Mouse (Mus musculus) kidney, postnatal 10 days (tissue): Measurements from ENCODE around the gene Ppm1l.

ENCODE experiments used
- DNase-seq: peaks from one replicate; pipeline ENCODE4 v3.0.0; 2021; ENCODE audit warnings: mixed read lengths

Ppm1l gene

GRCm38 (mm10) chr3:69316391-69317195 is at the start of gene Ppm1l:
TSS of gene Ppm1l (plus strand) at chr3:69316861.
- DNase-seq: peak; percentile 95

DNA sequence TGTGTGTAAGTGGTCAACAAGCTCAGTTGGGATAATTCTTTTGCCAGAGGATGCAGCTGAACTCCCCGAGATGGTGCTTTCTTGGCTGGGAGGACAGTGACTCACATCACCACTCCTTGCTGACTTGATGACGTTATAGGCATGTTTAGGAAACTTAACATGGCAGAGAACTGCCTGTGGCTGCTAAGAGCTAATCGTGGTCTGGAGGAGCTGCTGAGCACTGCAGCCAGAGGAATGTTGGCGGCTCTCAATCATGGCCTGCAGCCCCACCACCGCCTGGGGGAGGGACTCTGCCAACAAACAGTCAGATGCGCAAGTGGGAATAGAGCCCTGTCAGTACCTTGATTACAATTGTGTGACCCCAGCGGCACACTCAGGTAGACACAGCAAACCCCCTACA is 44.8 kb upstream of the Ppm1l start:
- no peak for DNase-seq

DNA sequence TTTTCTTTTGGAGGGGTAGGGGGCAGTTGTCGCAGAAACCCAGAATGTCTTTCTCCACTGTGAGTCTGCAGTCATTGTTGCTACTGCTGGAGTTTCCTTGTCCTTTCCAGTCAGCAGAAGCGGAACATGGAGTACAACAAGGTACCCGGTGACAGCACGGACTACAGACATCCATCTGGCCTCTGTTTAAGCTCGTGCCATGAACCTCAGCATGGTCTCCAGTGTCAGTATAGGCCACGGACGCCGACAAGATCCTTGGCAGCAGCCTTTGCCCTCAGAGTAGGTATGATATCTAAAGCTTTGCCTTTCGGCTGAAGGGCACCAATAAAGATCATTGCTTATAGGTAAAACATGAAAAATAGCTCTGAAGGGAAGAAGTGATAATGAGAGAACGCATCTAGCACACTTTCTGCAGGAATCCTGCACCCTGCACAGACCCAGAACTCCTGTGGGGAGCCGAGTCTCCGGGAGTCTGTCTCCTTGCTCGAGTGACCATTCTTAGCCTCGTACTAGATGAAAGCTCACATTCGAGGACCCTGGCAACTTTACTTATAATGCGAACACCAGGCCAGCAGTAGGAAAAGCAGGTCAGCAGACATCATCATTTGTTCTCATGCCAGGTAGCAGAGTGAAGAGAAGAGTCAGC is 42.5 kb upstream of the Ppm1l start:
- DNase-seq: no peak

- DNase-seq: no peak
These were observed 41.9 kb upstream of the Ppm1l start for GRCm38 (mm10) chr3:69274664-69275312.

- DNase-seq: no peak
These were observed 38.0 kb upstream of the Ppm1l start for GRCm38 (mm10) chr3:69278648-69279047.

DNA sequence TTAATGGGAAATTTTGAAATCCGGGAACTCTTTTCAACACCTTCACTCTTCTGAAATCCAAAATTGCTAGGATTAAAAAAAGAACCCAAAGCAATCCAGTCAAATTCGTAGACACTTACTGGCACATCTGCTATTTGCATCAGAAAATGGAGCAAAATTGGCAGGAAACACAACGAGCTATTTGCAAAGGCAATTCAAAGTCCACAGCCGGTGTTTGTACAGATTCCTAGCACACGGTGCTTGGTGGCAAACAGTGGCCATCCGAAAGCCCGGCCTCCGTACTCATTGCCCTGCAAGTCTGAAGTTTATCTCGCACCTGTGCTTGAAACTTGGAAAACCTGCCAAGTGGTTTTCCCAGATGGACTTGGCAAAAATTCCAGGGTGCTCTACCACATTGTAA is 34.3 kb upstream of the Ppm1l start:
- no peak for DNase-seq

DNA sequence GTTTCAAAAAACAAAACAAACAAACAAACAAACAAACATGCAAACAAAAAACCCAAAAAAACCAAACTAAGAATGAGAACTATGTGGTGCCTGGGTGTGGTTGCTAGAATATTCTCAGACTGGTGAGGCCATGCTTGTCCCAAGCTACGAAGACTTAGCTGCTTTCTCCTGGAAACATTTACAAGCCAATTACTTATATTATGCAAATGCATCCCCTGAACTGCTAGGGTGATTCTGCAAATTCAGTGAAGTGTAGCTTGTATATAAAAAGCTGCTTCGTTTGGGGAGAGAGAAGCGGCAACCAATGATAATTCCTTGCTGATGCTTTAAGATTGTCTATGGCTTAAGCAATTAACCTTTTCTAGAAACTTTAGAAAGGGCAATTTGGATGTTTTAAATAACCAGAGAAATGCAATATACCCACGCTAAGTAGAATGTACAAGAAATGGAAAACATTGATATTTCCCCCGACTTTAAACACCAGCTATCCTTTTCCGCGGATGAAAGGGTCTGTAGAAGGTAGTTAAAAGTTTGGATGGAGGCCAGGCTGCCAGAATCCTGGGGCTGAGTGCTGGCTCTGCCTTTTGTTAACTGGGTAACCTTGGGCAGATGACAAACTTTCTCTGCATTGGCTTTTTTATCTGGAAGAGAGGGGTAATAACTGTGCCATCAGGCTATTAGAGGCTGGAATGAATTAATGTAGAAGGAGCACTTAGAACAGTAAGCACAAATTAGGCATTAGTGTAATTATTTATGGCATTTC is 33.4 kb upstream of the Ppm1l start:
- DNase-seq: no peak

- DNase-seq: no peak
These were observed 26.8 kb upstream of the Ppm1l start for GRCm38 (mm10) chr3:69289833-69290232.

DNA sequence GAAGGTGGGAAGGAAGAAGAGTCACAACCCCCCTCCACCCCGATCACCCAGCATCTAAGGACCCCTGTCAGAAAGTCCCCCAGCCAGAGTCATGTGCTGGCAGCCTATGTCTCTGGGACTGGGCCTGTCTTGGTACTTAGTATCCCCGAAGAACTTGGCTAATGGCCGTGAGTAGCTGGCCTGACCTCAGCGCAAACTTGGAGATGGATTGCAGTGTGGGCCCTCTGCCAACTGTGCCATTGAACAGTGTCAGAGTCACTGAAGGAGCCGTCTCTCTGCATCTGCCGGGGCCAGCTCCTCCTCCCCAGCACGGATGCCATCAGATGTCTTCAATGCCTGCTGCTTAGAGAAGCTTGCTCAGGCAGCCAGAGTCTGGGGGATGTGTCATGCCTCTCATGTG is 26.4 kb upstream of the Ppm1l start:
- DNase-seq: peak; percentile 69

GRCm38 (mm10) chr3:69290844-69291243 is 25.8 kb upstream of the Ppm1l start:
- no peak for DNase-seq

- no peak for DNase-seq
These were observed 24.0 kb upstream of the Ppm1l start for GRCm38 (mm10) chr3:69292628-69293027.

GRCm38 (mm10) chr3:69296270-69296669 is 20.4 kb upstream of the Ppm1l start:
- no peak for DNase-seq

GRCm38 (mm10) chr3:69300121-69300520 is 16.5 kb upstream of the Ppm1l start:
- DNase-seq: no peak

- no peak for DNase-seq
These were observed 761 bp upstream of the Ppm1l start for GRCm38 (mm10) chr3:69315810-69316390.

- DNase-seq: peak; percentile 16
These were observed 827 bp downstream of the Ppm1l start for GRCm38 (mm10) chr3:69317251-69318125.

DNA sequence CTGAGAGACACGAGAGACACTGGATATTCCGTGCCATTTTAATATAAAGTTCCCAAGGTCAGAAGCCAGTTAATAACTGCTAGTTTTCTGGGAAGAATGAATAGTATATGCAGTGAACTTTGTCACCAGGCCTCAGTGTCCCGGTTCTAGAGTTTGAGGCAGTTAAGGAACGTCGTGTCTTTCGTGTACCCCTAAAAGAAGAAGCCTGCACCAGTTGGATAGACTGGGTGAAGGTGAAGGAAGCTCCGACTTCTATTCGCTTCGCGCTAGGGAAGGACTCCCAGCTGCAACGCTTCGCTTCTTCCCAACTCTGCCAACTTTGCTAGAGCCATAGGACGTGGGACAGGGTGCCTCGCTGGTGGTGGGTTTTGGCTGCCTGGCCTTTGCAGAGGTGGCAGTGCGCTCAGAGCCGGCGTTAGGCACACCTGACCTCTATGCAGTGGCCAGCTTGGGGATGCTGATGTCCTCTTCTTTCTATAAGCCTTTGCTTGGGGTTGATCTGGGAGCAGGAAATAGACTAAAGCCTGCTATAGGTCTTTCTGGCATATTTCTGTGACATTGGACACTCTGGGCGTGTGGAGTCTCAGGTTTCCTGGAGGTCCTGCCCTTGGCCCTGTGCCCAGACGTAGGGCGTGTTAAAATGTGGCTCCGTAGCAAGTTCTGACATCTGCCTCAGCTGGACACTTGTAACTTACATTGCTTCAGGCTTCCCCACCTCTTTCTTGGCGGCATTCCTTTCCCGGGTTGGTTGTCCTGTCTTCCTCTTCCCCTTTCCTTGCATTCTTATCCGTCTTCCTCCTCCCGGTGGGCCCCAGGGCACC is 1.7 kb downstream of the Ppm1l start:
- peak; percentile 74 for DNase-seq

DNA sequence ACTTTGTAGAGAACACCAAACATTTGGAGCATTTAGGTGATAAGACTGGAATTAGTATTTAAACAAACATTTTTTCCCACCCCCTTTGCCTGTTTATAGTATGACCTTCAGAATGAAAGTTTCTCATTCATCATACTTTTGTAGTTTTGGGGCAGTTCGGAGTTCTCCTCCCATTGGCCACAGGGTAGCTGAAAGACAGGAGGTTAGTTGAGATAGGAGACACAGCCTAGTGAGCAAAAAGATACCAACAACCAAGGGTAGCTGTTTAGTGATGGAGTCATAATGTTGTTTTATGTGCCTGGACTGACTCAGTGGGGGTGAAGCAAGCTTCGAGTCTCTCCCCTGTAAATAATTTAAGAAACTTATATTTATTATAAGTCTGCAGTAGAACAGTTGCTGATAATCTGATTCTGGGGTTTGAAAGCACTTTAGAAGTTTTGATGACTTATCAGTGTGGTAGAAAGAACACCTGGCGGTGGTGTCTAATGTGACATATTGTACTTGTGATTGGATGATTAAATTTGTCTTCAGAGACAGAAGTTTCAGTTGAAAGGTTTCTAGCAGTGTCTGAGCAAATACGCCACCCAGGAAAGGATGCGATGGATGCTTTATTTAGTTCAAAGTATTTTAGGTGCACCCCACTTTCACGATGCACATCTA is 2.5 kb downstream of the Ppm1l start:
- no peak for DNase-seq

DNA sequence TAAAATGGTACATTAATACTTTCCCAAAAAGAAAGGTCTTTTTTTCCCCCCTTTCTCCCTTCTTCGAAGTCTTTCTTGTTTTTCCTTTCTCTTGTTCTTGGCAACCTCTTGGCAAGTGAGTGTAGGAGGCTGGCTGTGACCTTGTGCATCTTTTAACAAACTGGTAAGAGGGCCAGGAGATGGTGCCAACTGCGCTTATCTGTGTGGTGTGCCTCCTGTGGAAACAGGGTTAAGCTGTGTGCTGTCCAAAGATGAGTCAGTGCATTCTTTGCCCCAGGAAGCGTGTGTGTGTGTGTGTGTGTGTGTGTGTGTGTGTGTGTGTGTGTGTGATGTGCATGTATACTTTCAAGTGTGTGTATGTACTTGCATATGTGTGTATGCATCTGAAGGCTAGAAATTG is 7.3 kb downstream of the Ppm1l start:
- DNase-seq: no peak

GRCm38 (mm10) chr3:69329910-69330309 is 13.2 kb downstream of the Ppm1l start:
- DNase-seq: no peak

- DNase-seq: no peak
These were observed 17.2 kb downstream of the Ppm1l start for GRCm38 (mm10) chr3:69333819-69334218.
